Mouse (Mus musculus) kidney, adult 2 months (tissue): Measurements from ENCODE around the gene Rimbp2. TPM values are rescaled to one million over a fixed set of nuclear protein-coding genes. Genes with fewer than 3 reads are reported as not detected.

Source experiments
- DNase-seq: peaks from one replicate; pipeline ENCODE4 v3.0.0; 2021
- H3K27ac ChIP-seq: fragments of 200-500 bp; 2 replicates; pipeline ENCODE4 v1.5.1; 2012; ENCODE audit warnings: low read depth, low read length, control low read depth, inconsistent platforms; ENCODE audit not compliant: insufficient read depth
- H3K27me3 ChIP-seq: fragments of 200-500 bp; replicated peaks from 2 replicates; pipeline ENCODE4 v1.6.1; 2012; ENCODE audit warnings: mild to moderate bottlenecking, moderate library complexity, low read length, inconsistent platforms; ENCODE audit not compliant: control insufficient read depth, insufficient read depth
- H3K36me3 ChIP-seq: fragments of 200-500 bp; 2 replicates; pipeline ENCODE4 v1.6.1; 2012; ENCODE audit warnings: mild to moderate bottlenecking, moderate library complexity, low read length, inconsistent platforms; ENCODE audit not compliant: control insufficient read depth, insufficient read depth
- H3K4me1 ChIP-seq: fragments of 200-500 bp; 2 replicates; pipeline ENCODE4 v1.6.1; 2011; ENCODE audit warnings: low read length; ENCODE audit not compliant: control insufficient read depth, insufficient read depth
- H3K4me3 ChIP-seq: fragments of 200-500 bp; 2 replicates; pipeline ENCODE4 v1.5.1; 2011; ENCODE audit warnings: mild to moderate bottlenecking, low read depth, low read length, control low read depth; ENCODE audit not compliant: insufficient read depth
- CTCF ChIP-seq: fragments of 200-500 bp; conservative IDR thresholded peaks from 2 replicates; pipeline ENCODE4 v1.5.1; 2011; ENCODE audit warnings: low read depth, mild to moderate bottlenecking, control low read depth, low read length, moderate library complexity, mixed read lengths; ENCODE audit not compliant: insufficient read depth, insufficient read length
- POLR2A ChIP-seq: fragments of 200-500 bp; IDR thresholded peaks from one replicate; pipeline ENCODE4 v1.6.1; 2011; ENCODE audit warnings: low read depth, low read length, control low read depth
- WGBS: fragments of 180-500 bp; shearing (Covaris S2); methylation state at CpG from one replicate; pipeline ENCODE4 v1.1.7; 2018; 5-methylcytosine and 5-hydroxymethylcytosine counted together
- polyA plus RNA-seq: library from polyadenylated mRNA; depleted of rRNA; stranded (reverse); fragments of >200 nt; gene quantifications from 2 replicates; pipeline ENCODE4 v1.2.3, GENCODE M21; 2012

The Rimbp2 gene
- polyA plus RNA-seq, 1 experiment, result 0.55 TPM

GRCm38 (mm10) chr5:128808547-128809182 lies 144.6 kb downstream of the Rimbp2 start:
- peak; percentile 17 for DNase-seq
- no peak overlapping the region for H3K27ac ChIP-seq
- H3K27me3 ChIP-seq, result no peaks in the 10 kb centered on the region
- WGBS, result 59% methylated on average over 9 of the region's 9 CpGs
- H3K4me1 ChIP-seq, result no peaks in the 10 kb centered on the region
- TF ChIP-seq POLR2A (no peak), CTCF (0 out of 2 replicates have a peak, but pooled peaks have one; percentile 22)
- no peak overlapping the region for H3K4me3 ChIP-seq
- no peaks in the 10 kb centered on the region for H3K36me3 ChIP-seq

DNA sequence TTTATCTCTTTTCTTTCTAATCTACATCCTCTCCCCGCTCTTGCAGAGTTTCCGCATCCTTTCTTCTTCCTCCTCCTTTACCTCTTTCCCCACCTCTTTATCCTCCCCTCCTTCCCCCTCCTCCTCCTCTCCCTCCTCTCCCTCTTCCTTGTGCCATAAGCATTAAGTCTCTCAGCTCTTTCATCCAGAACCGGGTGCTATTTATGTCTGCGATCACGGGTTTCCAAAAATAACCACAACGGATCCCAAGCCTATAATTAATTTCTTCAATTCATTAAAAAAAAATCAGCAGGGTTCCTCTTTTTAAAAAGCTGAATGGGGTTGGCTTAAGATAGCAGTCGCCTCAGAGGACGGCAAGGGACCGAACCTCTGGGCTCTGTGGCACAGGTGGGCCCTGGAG lies 145.9 kb downstream of the Rimbp2 start:
- no peak for DNase-seq
- Histone ChIP-seq H3K27me3 (no peaks in the 10 kb centered on the region), H3K27ac (no peak overlapping the region), H3K4me3 (no peak overlapping the region), H3K36me3 (no peaks in the 10 kb centered on the region), H3K4me1 (no peaks in the 10 kb centered on the region)
- WGBS, result 76% methylated on average over 9 of the region's 9 CpGs
- no peak for TF ChIP-seq CTCF
- TF ChIP-seq POLR2A, result no peak

DNA sequence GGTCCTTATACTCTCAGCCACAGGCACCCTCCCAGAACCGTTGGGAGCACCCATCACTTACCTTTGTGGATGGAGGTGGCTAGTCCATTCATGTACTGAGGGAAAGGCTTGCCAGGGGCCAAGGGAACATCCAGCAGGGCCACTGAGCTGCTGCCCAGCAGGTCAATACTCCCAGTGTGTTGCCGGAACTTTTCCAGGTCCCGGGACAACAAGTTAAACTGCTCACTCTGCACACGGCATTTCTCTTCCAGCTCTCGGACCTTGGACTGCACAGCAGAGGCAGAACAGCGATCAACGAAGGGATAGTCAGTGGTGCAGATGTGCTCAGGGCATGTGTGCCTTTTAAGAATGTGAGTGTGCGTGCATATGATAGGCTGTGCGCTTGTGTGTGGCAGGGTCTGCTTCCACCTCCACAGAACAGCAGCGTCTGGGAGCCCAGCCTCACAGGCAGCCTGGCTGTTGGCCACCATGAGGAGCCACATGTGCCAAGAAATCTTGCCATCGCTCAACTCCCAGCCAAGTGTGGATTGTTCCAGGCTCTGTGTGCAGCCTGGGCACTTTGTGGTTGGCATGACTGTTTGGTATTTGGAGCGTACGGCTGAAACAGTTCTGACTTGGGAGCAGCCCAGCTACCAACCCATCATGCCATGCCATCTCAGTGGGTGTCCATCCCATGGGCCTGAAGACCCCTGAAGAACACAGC lies 146.8 kb downstream of the Rimbp2 start:
- H3K27ac ChIP-seq, result no peak overlapping the region
- H3K36me3 ChIP-seq, result no peaks in the 10 kb centered on the region
- WGBS, result 86% methylated on average over 13 of the region's 13 CpGs
- no peak overlapping the region for H3K4me3 ChIP-seq
- TF ChIP-seq POLR2A (no peak), CTCF (no peak)
- H3K4me1 ChIP-seq, result no peaks in the 10 kb centered on the region
- no peak for DNase-seq
- no peaks in the 10 kb centered on the region for H3K27me3 ChIP-seq

- 83% methylated on average over 2 of the region's 2 CpGs for WGBS
- no peak for DNase-seq
- Histone ChIP-seq H3K27ac (no peak overlapping the region), H3K4me1 (no peaks in the 10 kb centered on the region), H3K27me3 (no peaks in the 10 kb centered on the region), H3K4me3 (no peak overlapping the region), H3K36me3 (no peaks in the 10 kb centered on the region)
- TF ChIP-seq CTCF, result no peak
- no peak for TF ChIP-seq POLR2A
These were observed 148.2 kb downstream of the Rimbp2 start for GRCm38 (mm10) chr5:128805092-128805491.

GRCm38 (mm10) chr5:128800592-128800991 lies 152.7 kb downstream of the Rimbp2 start:
- no peaks in the 10 kb centered on the region for H3K27me3 ChIP-seq
- DNase-seq, result no peak
- no peaks in the 10 kb centered on the region for H3K4me1 ChIP-seq
- TF ChIP-seq CTCF, result no peak
- TF ChIP-seq POLR2A, result no peak
- 90% methylated on average over 5 of the region's 5 CpGs for WGBS
- H3K4me3 ChIP-seq, result no peak overlapping the region
- no peaks in the 10 kb centered on the region for H3K36me3 ChIP-seq
- H3K27ac ChIP-seq, result no peak overlapping the region

GRCm38 (mm10) chr5:128781621-128782020 lies 171.7 kb downstream of the Rimbp2 start:
- H3K27ac ChIP-seq, result no peak overlapping the region
- 69% methylated on average over 22 of the region's 22 CpGs for WGBS
- no peaks in the 10 kb centered on the region for H3K4me1 ChIP-seq
- TF ChIP-seq POLR2A (no peak), CTCF (no peak)
- H3K4me3 ChIP-seq, result no peak overlapping the region
- DNase-seq, result no peak
- H3K36me3 ChIP-seq, result no peaks in the 10 kb centered on the region
- no peaks in the 10 kb centered on the region for H3K27me3 ChIP-seq

- Histone ChIP-seq H3K27ac (no peak overlapping the region), H3K4me1 (no peaks in the 10 kb centered on the region), H3K36me3 (no peaks in the 10 kb centered on the region), H3K4me3 (no peak overlapping the region), H3K27me3 (no peaks in the 10 kb centered on the region)
- no peak for DNase-seq
- 74% methylated on average over 2 of the region's 2 CpGs for WGBS
- TF ChIP-seq CTCF (0 out of 2 replicates have a peak, but pooled peaks have one; percentile 15), POLR2A (no peak)
These were observed 176.9 kb downstream of the Rimbp2 start for GRCm38 (mm10) chr5:128776386-128776785.

DNA sequence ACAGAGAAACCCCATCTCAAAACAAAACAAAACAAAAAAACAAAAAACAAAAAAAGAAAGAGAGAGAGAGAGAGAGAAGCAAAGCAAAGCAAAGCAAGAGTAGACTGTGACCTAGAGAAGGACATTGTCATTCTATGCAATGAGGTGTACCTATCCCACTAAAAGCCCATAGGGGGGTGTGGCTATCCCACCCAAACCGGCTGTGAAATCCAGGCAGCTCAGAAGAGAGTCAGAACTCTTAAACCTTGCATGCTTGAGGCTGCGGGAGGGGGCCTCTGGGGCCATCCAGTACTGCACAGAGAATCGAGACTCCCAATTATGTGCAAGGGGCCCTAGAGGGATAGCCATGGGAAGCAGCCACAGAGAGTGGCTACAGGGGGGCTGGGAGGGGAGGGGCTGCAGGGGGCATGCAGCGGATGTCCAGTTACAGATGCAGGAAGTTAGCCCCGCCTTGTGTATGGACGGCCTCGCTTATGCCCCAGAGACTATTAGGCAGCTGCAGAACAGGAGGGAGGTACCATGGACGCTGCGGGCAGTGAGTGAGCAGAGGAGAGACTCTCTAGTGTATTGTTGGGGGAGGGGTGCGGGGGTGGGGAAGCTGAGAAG lies 184.2 kb downstream of the Rimbp2 start:
- WGBS, result 7% methylated on average over 10 of the region's 10 CpGs
- DNase-seq, result no peak
- no peaks in the 10 kb centered on the region for H3K27me3 ChIP-seq
- TF ChIP-seq POLR2A, result no peak
- TF ChIP-seq CTCF, result no peak
- H3K36me3 ChIP-seq, result no peaks in the 10 kb centered on the region
- no peak overlapping the region for H3K27ac ChIP-seq
- H3K4me3 ChIP-seq, result no peak overlapping the region
- no peaks in the 10 kb centered on the region for H3K4me1 ChIP-seq
